Mouse (Mus musculus): Measurements from ENCODE around the gene Ints7.

Gene Ints7

GRCm38 (mm10) chr1:191584483-191584882 lies 9.0 kb downstream of the Ints7 start:
- DNase-seq (ENCODE audit: low spot score) = no peak

DNA sequence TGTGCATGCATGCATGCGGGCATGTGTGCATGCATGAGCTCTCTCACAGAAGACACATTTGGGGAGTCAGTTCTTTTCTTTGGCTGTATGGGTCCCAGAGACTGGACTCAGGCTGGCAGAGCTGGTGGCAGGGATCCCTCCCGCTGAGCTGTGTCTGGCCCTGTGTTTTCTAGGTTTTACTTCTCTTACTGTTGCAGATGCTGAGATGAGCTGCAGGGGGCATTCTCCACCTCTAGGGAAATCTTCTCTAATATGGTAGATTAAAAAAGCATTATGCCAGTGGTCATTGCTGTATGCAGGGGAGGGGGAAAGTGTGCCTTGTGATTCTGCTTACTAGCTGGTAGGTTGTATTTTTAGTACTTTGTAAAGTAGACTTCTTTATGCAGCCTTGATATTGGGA lies 10.3 kb downstream of the Ints7 start:
- DNase-seq (ENCODE audit: low spot score) = no peak

- DNase-seq (ENCODE audit: low spot score) = no peak
These were observed 11.6 kb downstream of the Ints7 start for GRCm38 (mm10) chr1:191587062-191587461.

DNA sequence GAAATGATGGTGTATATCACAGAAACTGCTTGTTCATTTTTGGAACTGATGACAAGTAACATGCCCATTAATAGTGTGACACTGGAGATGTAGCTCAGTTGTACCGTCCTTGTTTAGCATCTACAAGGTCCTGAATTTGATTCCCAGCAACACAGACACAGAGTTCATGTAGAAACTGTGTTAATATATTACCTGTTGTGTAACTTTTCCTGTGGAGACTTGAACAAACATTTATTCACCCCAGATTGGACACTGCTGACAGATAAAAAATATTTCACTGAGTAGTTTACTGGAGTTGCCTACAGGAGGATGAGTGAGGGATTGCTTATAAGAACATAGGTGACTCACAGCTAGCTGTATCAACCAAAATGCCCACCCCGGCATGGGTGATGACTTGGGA lies 13.3 kb downstream of the Ints7 start:
- no peak for DNase-seq (ENCODE audit: low spot score)

GRCm38 (mm10) chr1:191592016-191592720 lies 16.7 kb downstream of the Ints7 start:
- no peak for DNase-seq (ENCODE audit: low spot score)

- no peak for DNase-seq (ENCODE audit: low spot score)
These were observed 20.6 kb downstream of the Ints7 start for GRCm38 (mm10) chr1:191596076-191596475.

- DNase-seq (ENCODE audit: low spot score) = no peak
These were observed 23.8 kb downstream of the Ints7 start for GRCm38 (mm10) chr1:191599210-191599609.

DNA sequence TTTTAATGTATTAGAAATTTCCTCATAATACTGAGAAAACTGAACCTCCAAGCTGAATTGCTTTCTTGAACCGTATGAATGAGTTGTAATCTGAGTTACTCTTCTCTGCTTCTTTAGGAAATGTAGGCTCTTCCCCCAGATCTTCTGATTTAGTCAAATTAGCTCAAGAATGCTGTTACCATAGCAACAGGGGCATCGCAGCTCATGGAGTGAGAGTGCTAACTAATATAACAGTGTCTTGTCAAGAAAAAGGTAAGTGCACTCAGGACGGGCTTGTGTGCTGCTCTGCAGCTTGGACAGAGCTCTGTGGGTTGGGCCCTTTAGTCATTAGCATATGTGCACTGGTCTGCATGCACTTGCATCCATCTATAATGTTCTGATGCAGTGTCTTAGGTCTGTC lies 29.3 kb downstream of the Ints7 start:
- DNase-seq (ENCODE audit: low spot score) = no peak

DNA sequence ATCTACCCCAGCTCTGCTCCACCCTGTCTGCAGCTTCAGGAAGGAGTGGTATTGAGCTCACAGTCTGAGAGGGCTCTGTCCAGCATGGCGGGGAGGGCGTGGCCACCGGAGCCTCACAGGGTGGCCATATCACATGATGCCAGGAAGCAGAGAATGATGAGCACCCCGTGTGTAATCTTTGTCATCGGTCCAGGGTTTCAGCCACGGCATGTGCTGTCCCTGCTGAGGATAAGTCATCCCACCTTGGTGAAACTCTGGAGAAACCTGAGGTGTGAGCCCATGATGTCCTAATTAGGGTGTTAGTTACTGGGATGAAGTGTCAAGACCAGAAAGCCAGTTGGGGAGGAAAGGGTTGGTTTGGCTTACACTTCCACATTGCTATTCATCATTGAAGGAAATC lies 33.6 kb downstream of the Ints7 start:
- DNase-seq (ENCODE audit: low spot score) = no peak

- DNase-seq (ENCODE audit: low spot score) = no peak
These were observed 34.1 kb downstream of the Ints7 start for GRCm38 (mm10) chr1:191609578-191609977.

GRCm38 (mm10) chr1:191610357-191610756 lies 34.9 kb downstream of the Ints7 start:
- DNase-seq (ENCODE audit: low spot score) = no peak

GRCm38 (mm10) chr1:191611686-191612085 lies 36.2 kb downstream of the Ints7 start:
- no peak for DNase-seq (ENCODE audit: low spot score)

- DNase-seq (ENCODE audit: low spot score) = no peak
These were observed 37.4 kb downstream of the Ints7 start for GRCm38 (mm10) chr1:191612877-191613276.

GRCm38 (mm10) chr1:191616245-191616644 lies 40.8 kb downstream of the Ints7 start:
- no peak for DNase-seq (ENCODE audit: low spot score)

DNA sequence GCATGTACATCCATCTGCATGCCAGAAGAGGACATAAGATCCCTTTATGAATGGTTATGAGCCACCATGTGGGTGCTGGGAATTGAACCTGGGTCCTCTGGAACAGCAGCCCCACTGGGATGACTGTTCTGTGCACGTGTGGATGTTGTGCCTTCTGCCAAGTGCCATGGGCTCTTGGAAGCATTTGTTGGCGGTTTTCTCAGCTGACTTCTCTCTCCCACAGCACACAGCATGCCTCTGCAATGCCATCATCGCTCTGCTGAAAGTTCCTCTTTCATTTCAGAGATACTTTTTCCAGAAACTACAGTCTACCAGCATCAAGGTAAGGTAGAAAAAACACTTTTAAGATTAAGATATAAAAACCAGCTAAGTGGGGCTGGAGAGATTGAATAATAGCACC lies 42.2 kb downstream of the Ints7 start:
- no peak for DNase-seq (ENCODE audit: low spot score)

- no peak for DNase-seq (ENCODE audit: low spot score)
These were observed 42.8 kb downstream of the Ints7 start for GRCm38 (mm10) chr1:191618067-191618766.

DNA sequence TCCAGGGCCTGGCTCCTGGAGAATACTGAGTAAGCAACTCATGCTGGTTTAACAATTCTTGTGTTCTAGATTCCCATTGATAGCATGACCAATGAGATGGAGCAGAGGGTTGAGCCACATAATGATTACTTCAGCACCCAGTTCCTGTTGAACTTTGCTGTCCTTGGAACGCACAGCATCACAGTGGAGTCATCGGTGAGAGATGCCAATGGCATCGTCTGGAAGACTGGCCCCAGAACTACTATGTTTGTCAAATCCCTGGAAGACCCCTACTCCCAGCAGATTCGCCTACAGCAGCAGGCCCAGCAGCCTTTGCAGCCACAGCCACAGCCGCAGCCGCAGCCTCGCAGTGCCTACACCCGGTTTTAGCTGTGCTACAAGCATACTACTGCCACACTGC lies 45.7 kb downstream of the Ints7 start:
- DNase-seq (ENCODE audit: low spot score) = no peak

GRCm38 (mm10) chr1:191622801-191623200 lies 47.4 kb downstream of the Ints7 start:
- no peak for DNase-seq (ENCODE audit: low spot score)

GRCm38 (mm10) chr1:191624492-191624891 lies 49.1 kb downstream of the Ints7 start:
- DNase-seq (ENCODE audit: low spot score) = no peak

DNA sequence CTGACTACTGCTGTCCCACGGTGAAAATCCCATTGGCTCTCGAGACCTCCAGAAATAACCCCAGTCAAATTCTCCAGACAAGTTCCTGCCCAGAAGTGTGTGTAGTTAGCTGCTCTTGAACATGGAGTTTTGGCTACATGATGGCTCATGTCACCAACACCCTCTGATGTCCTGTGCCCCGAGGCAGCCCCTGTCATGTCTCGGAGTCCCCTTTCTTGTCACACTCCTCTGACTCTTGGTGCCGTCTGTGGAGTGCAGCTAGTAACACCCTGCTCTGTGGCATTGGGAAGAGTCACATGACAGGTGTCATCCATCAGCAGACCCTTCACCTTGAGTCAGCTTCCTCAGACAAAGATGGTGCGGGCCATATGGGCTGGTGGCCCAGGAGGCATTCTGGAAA lies 49.6 kb downstream of the Ints7 start:
- DNase-seq (ENCODE audit: low spot score) = no peak

GRCm38 (mm10) chr1:191625620-191626019 lies 50.2 kb downstream of the Ints7 start:
- no peak for DNase-seq (ENCODE audit: low spot score)

DNA sequence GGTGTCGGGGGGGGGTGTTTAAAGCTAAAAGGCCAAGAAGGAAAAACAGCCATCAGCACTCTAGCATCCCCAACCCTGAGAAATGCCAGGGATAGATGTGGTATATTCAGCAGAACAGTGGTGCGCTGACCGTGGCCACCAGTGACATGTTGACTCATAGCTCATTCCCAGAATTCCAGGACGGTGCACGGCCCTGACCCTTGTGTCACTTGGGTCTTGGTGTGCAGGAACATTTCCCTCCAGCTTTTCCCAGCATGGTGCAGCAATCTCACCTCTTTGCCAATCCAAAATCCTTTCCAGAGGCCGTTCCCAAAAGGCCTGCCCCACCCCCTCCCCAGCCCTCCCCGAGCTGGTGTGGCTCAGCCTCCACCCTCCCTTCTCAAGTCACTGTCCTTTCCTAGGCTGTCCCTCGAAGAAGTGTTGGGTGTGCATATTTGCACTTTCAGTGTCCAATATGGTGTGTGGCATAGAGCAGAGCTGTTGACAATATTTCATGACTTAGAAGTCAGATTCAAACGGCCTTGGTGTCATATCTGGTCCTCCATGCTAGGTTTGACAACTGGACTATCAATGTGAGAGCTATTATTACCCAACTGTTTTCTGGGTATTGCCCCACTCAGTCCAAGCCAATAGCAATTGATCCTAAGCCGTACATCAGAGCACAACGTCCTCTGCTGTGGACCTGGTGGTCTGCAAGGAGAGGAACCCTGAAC lies 53.2 kb downstream of the Ints7 start:
- no peak for DNase-seq (ENCODE audit: low spot score)

DNA sequence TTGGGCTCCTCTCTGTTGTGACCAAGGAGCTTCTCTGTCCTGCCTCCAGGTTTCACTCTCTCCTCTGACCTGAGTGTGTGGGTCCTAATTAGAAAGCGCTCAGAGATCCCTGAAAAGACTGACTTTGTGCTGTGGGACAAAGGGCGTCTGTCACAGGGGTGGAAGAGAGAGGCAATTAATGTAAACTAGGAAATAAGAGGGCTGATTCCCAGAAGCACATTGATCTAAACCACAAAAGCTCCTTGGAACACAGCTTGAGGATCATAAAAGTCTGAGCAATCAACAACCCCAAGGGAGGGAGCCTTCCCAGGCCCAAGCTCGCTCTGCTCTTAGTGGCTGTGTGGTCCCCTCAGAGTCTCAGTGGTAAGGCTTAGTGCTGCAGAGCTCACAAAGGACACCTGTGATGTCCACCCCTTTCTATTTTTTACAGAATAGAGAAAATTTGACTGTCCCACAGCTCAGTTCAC lies 53.8 kb downstream of the Ints7 start:
- DNase-seq (ENCODE audit: low spot score) = no peak
